Mouse (Mus musculus) midbrain, embryonic 11.5 days (tissue): ENCODE data around the gene Gtpbp2. TPM values are rescaled to one million over a fixed set of nuclear protein-coding genes. Genes with fewer than 3 reads are reported as not detected.

Experiments used
- ATAC-seq: fragments of 200-750 bp; cut with Nextera tagmentation; 2 replicates; pipeline ENCODE4 v1.8.0; 2017; ENCODE audit warnings: moderate TSS enrichment, moderate library complexity; ENCODE audit not compliant: low FRiP score
- DNase-seq: peaks from one replicate; pipeline ENCODE4 v3.0.0; 2015; ENCODE audit warnings: low spot score; ENCODE audit errors: missing footprints
- H3K27ac ChIP-seq: fragments of 300-500 bp; sonication (generic); 2 replicates; pipeline ENCODE4 v1.5.1; 2014; ENCODE audit warnings: low read depth, low read length
- H3K27me3 ChIP-seq: fragments of 300-500 bp; sonication (generic); 2 replicates; pipeline ENCODE4 v1.6.1; 2014; ENCODE audit warnings: mild to moderate bottlenecking, low read length, moderate library complexity, mixed read lengths; ENCODE audit not compliant: control insufficient read depth, insufficient read depth
- H3K36me3 ChIP-seq: fragments of 300-500 bp; sonication (generic); 2 replicates; pipeline ENCODE4 v1.6.1; 2014; ENCODE audit warnings: mild to moderate bottlenecking, low read length, moderate library complexity, mixed read lengths; ENCODE audit not compliant: control insufficient read depth, insufficient read depth
- H3K4me1 ChIP-seq: fragments of 300-500 bp; sonication (generic); 2 replicates; pipeline ENCODE4 v1.6.1; 2014; ENCODE audit warnings: low read length; ENCODE audit not compliant: control insufficient read depth, insufficient read depth
- H3K4me2 ChIP-seq: fragments of 300-500 bp; sonication (generic); 2 replicates; pipeline ENCODE4 v1.6.1; 2014; ENCODE audit warnings: mild to moderate bottlenecking, moderate library complexity
- H3K4me3 ChIP-seq: fragments of 300-500 bp; sonication (generic); 2 replicates; pipeline ENCODE4 v1.5.1; 2014; ENCODE audit warnings: low read depth, low read length
- H3K9ac ChIP-seq: fragments of 300-500 bp; sonication (generic); 2 replicates; pipeline ENCODE4 v1.6.1; 2014; ENCODE audit warnings: low read length
- H3K9me3 ChIP-seq: fragments of 300-500 bp; sonication (generic); 2 replicates; pipeline ENCODE4 v1.6.1; 2016; ENCODE audit warnings: low read length; ENCODE audit not compliant: control insufficient read depth
- WGBS: fragments of 180-500 bp; shearing (Covaris S2); extraction: QIAGEN DNeasy Blood & Tissue Kit; methylation state at CpG from one replicate; pipeline ENCODE4 v1.1.7; 2014; 5-methylcytosine and 5-hydroxymethylcytosine counted together
- polyA plus RNA-seq: library from polyadenylated mRNA; unstranded; fragments of >200 nt; fragmentation: Nextera tagmentation; extraction: Ambion mirVana; gene quantifications from 2 replicates; pipeline ENCODE4 v1.2.1, GENCODE M21; 2014

Gtpbp2 gene
- polyA plus RNA-seq, 1 experiment from 2014 or later = 16.8 TPM

DNA sequence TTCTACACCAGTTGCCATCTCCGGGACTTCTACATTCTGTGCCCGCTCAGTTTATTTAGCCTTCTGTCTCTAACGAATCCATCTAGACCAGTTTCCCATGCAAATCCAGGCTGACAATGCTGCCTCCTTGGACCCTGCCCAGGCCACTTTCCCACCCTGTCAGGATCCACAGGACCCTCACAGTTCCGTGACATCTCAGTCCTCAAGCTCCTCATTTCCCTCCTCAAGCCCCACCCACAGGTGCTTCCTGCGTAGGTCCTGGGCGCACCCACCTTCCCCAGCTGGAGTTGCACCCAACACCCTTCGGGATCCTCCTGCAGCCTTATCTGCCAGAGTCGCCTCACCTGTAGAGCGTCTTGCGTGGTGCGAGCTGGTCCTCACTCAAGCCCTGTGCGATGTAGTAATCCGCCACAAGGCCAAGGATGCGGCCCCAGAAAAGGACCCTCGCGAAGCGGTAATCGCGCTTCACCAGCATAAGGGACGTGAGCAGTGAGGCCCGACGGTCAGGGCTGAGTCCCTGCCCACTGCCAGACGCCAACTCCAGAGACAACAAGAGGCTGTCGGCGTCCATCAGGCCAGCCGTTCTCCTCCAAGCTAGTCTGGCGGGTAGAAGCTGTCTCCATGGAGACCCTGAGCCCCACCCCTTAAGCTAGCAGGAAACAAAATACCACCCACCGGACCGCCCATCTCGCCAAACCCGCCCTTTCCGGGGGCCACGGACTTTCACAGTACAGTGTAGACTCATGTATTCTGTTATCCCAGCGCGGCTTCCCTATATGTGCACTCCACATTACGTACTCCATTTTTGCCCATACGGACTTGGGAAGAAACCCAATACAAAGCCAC, 17.0 kb upstream of the Gtpbp2 start, which contains the start of gene Rsph9:
Rsph9 (minus strand) TSS at position 639 of the 846 bp plus-strand sequence.
- 7% methylated on average over 37 of the region's 37 CpGs for WGBS
- H3K9me3 ChIP-seq = no peaks in the 10 kb centered on the region
- H3K36me3 ChIP-seq = peaks cover 8% of the 10 kb centered on the region; the same call in 1 of the 2 replicates
- peak within 1 kb of the TSS; percentile 29 for H3K9ac ChIP-seq
- H3K4me2 ChIP-seq = peak within 1 kb of the TSS; percentile 78
- H3K27ac ChIP-seq = no peak within 1 kb of the TSS
- DNase-seq (peak; percentile 96), ATAC-seq (peak; percentile 93)
- no peaks in the 10 kb centered on the region for H3K27me3 ChIP-seq
- H3K4me3 ChIP-seq = peak within 1 kb of the TSS; percentile 35
- H3K4me1 ChIP-seq = peaks cover 5% of the 10 kb centered on the region

DNA sequence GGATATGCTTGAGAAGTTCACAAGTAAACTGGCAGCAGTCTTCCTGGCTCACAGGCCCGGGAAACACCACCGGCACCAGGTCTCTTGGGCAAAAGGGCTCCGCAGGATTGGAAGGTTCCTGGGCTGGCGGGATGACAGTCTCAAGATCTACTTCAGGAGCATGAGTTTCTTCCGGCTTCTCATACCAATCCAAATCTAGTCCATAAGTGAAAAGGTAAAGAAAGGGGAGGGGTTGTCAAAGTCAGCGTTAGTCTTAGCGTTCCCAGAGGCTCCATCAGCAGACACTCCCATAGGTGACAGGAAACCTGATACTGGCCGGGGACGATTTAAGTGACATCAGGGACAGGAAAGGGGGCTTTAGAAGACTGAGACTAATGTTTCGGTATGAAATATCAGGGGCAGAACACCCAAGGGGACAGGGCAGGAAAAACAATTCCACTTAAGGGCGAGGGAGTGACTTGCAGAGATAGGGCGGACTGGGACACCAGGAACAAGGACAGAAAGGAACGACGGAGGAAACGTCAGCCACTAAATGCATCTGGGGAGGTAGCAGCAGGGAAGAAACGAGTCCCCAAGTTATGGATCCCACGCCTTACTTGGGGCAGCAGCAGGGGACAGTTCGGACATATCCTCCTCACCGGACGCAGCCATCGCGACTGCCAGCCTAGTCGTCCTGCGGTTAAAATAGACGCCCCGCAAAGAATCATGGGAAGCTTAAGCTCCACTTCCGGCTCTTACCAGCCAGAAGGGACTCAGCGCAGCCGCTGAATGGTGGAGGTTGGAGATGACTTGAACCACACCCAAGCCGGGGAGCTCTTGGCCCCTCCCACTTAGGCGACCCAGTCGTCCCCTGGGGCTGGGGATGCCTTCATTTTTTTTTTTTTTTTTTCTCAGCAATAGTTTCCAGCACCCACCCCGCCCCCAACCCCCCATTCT, 7.7 kb upstream of the Gtpbp2 start, which contains the start of gene Mad2l1bp:
Mad2l1bp (minus strand) TSS at position 707 of the 936 bp plus-strand sequence.
- H3K4me3 ChIP-seq = peak within 1 kb of the TSS; percentile 54
- no peaks in the 10 kb centered on the region for H3K27me3 ChIP-seq
- H3K36me3 ChIP-seq = peaks cover 1% of the 10 kb centered on the region; the same call in 1 of the 2 replicates
- H3K9ac ChIP-seq = peak within 1 kb of the TSS; percentile 71
- H3K4me2 ChIP-seq = peak within 1 kb of the TSS; percentile 75
- 9% methylated on average over 33 of the region's 33 CpGs for WGBS
- H3K27ac ChIP-seq = no peak within 1 kb of the TSS
- H3K4me1 ChIP-seq = peaks cover 5% of the 10 kb centered on the region
- ATAC-seq (peak; percentile 93), DNase-seq (peak; percentile 98)
- H3K9me3 ChIP-seq = no peaks in the 10 kb centered on the region

DNA sequence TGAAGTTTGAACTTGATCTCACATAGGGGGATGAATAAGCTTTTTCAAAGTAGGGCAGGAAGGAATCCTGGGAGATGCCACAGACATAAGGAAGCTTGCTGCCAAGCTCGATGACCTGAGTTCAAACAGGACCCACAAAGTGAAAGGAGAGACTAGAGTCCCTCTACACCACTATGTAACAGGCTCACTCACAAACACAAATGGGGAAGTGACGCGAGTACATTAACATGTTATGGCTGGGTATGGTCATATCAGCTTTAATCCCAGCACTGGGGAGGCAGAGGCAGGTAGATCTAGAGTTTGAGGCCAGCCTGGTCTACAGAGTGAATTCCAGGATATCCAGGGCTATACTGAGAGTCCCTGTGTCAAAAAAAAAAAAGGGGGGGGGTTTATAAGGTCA, 6.5 kb upstream of the Gtpbp2 start:
- Histone ChIP-seq H3K27me3 (no peaks in the 10 kb centered on the region), H3K36me3 (no peaks in the 10 kb centered on the region), H3K9me3 (no peaks in the 10 kb centered on the region), H3K9ac (no peak overlapping the region), H3K27ac (no peak overlapping the region), H3K4me1 (peaks cover 5% of the 10 kb centered on the region), H3K4me3 (no peak overlapping the region), H3K4me2 (no peak overlapping the region)
- DNase-seq = peak; percentile 70
- ATAC-seq = no peak
- WGBS = 89% methylated on average over 3 of the region's 3 CpGs

DNA sequence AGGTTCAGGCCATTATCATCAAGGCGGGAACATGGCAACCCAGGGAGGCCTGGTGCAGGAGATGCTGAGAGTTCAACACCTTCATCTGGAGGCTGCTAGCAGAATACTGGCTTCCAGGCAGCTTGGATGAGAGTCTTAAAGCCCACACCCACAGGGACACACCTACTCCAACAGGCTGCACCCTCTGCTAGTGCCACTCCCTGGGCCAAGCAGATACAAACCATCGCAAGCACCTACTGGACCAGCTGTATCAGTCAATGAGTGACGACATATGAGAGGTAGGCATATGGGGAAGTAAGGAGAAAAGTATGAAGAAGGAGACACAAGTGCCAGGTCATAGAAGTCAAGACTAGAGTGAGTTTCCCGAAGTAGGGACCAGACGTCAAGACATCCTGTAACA, 4.2 kb upstream of the Gtpbp2 start:
- Histone ChIP-seq H3K9ac (no peak overlapping the region), H3K4me2 (no peak overlapping the region), H3K4me1 (peaks cover 13% of the 10 kb centered on the region), H3K27ac (no peak overlapping the region), H3K9me3 (no peaks in the 10 kb centered on the region), H3K4me3 (no peak overlapping the region), H3K27me3 (no peaks in the 10 kb centered on the region), H3K36me3 (no peaks in the 10 kb centered on the region)
- no peak for DNase-seq
- 82% methylated on average over 5 of the region's 5 CpGs for WGBS
- ATAC-seq = no peak

DNA sequence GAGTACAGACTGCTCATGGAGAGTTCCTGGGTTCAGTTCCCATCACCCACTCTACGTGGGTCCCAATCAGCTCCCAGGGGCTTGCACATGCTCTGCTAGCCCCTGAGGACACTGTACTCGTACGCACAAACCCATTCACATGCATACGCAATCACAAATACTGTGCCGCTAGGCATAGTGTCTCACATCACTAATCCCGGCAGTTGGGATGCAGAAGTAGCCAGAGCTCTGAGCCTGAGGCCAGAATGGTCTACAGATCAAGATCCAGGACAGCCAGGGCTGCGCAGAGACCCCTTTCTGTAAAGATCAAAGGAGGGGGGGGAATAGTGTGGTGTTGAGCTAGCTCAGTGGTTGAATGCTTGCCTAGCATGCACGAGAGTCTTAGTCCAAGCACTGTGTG, 3.7 kb upstream of the Gtpbp2 start:
- Histone ChIP-seq H3K4me3 (no peak overlapping the region), H3K9me3 (no peaks in the 10 kb centered on the region), H3K36me3 (no peaks in the 10 kb centered on the region), H3K27ac (no peak overlapping the region), H3K27me3 (no peaks in the 10 kb centered on the region), H3K9ac (no peak overlapping the region), H3K4me1 (peaks cover 18% of the 10 kb centered on the region), H3K4me2 (no peak overlapping the region)
- no peak for DNase-seq
- WGBS = 84% methylated on average over 8 of the region's 8 CpGs
- no peak for ATAC-seq

DNA sequence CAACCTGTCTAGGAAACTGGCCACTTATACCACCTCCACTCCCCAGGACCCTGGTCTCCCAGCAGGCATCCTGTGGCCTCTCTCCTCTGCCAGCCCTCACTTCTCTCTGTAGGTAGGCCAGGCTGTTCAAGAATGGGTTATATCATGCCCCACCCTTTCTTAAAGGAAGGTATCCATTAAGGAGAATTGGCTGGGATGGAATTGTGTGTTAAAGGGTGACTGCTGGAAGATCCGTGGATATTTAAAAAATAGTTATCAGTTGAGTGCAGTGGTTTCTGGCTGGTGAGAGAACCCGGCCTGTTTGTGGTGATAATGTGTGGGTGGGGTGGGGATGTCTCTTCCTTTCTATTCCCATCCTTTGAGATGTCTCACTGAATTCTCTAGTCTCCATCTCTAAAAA, 1.6 kb upstream of the Gtpbp2 start:
- Histone ChIP-seq H3K9ac (no peak overlapping the region), H3K4me2 (no peak overlapping the region), H3K36me3 (no peaks in the 10 kb centered on the region; the same call in 1 of the 2 replicates), H3K27ac (no peak overlapping the region), H3K9me3 (no peaks in the 10 kb centered on the region), H3K4me1 (peaks cover 15% of the 10 kb centered on the region), H3K27me3 (no peaks in the 10 kb centered on the region), H3K4me3 (no peak overlapping the region)
- no peak for DNase-seq
- WGBS = 69% methylated on average over 2 of the region's 2 CpGs
- ATAC-seq = no peak

DNA sequence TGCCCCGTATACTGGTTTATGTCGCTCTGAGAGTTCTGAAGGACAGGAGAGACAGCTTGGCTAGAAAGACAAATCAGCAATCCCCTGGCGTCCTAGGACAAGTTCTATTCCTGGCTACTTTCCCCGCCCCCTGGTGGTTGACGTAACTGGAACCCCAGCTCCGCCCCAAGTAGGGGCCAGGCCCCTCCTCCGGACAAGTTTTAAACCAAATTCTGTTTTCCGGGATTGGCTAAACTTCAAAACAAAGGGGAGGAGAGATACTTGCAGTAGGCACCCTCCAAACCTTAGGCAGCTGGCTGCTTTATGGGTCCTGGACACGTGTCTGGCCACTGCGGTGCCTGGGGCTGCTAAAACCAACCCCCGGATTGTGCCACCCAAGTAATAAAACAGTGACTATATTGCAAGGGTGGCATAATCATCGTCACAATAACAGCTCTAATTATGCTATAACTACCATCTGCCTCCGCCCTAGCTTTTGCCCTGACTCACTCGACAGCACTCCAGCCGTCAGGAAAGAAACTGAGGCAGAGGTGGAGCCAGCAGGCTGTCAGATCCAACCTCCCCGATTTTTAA, 656 bp upstream of the Gtpbp2 start:
- peaks cover 15% of the 10 kb centered on the region for H3K4me1 ChIP-seq
- peak overlapping the region; percentile 87 for H3K4me2 ChIP-seq
- H3K9me3 ChIP-seq = no peaks in the 10 kb centered on the region
- 1% methylated on average over 16 of the region's 16 CpGs for WGBS
- peaks cover 3% of the 10 kb centered on the region; the same call in 1 of the 2 replicates for H3K36me3 ChIP-seq
- H3K27ac ChIP-seq = peak overlapping the region; percentile 49
- no peaks in the 10 kb centered on the region for H3K27me3 ChIP-seq
- DNase-seq = peak; percentile 96
- peak; percentile 65 for ATAC-seq
- H3K4me3 ChIP-seq = peak overlapping the region; percentile 64
- H3K9ac ChIP-seq = peak overlapping the region; percentile 66

DNA sequence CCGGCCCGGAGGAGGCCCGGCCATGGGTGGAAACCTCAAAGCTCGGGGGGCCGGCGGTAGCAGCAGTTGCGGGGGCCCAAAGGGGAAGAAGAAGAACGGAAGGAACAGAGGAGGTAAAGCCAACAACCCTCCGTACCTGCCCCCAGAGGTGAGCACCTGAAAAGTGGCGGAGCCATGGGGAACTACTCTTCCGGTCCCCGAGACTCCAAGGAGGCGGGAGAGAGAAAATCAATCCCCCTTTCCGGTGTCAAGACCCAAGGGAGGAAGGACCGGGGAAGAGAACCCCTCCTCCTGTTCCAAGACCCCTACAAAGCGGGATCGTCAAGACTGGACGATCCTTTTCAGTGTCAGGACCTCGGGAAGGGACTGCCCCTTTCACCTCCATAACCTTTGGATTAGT, 347 bp downstream of the Gtpbp2 start:
- H3K9ac ChIP-seq = peak overlapping the region; percentile 76
- no peak overlapping the region; the same call in 1 of the 2 replicates for H3K27ac ChIP-seq

More for the DNA sequence above, 347 bp downstream of the Gtpbp2 start:
- Histone ChIP-seq H3K4me3 (peak overlapping the region; percentile 64), H3K9me3 (no peaks in the 10 kb centered on the region), H3K4me2 (peak overlapping the region; percentile 49), H3K27me3 (no peaks in the 10 kb centered on the region), H3K36me3 (peaks cover 7% of the 10 kb centered on the region; the same call in 1 of the 2 replicates), H3K4me1 (peaks cover 15% of the 10 kb centered on the region)
- DNase-seq (peak; percentile 91), ATAC-seq (peak; percentile 56)
- 0% methylated on average over 19 of the region's 19 CpGs for WGBS
